Mouse (Mus musculus) MEL (cell line): ENCODE results near the gene Mri1. TPM values are rescaled to one million over a fixed set of nuclear protein-coding genes. Genes with fewer than 3 reads are reported as not detected.

ENCODE experiments used
- DNase-seq: peaks from one replicate; pipeline ENCODE4 v3.0.0; 2011; ENCODE audit warnings: low read depth, low spot score
- H3K27ac ChIP-seq: 2 replicates; pipeline ENCODE4 v1.5.1; 2012; ENCODE audit warnings: low read depth, mild to moderate bottlenecking, control low read depth, low read length, moderate library complexity; ENCODE audit not compliant: control insufficient read depth
- H3K27me3 ChIP-seq, 2 experiments: fragments of 150-350 bp in 1 of 2; sonication (generic) in 1 of 2; 2 replicates each; pipeline ENCODE4 v1.6.1; 2012; ENCODE audit warnings: low read length in 2 of 2, mild to moderate bottlenecking in 2 of 2, improper control_type of control experiment in 1 of 2, moderate library complexity in 1 of 2; ENCODE audit not compliant: insufficient read depth in 2 of 2, control insufficient read depth in 1 of 2
- H3K36me3 ChIP-seq, 2 experiments: 2 replicates each; pipeline ENCODE4 v1.6.1; 2012 to 2014; ENCODE audit warnings: low read length in 2 of 2, improper control_type of control experiment in 1 of 2, inconsistent platforms in 1 of 2, mild to moderate bottlenecking in 1 of 2; ENCODE audit not compliant: insufficient read depth in 2 of 2, control insufficient read depth in 1 of 2
- H3K4me1 ChIP-seq, 2 experiments: fragments of 150-350 bp in 1 of 2; sonication (generic) in 1 of 2; 2 replicates each; pipeline ENCODE4 v1.6.1; 2012; ENCODE audit warnings: low read length in 2 of 2, improper control_type of control experiment in 1 of 2, mild to moderate bottlenecking in 1 of 2; ENCODE audit not compliant: insufficient read depth in 2 of 2, control insufficient read depth in 1 of 2
- H3K4me3 ChIP-seq, 2 experiments: fragments of 150-350 bp in 1 of 2; sonication (generic) in 1 of 2; 2 replicates each; pipeline ENCODE4 v1.5.1; 2012; ENCODE audit warnings: low read depth in 2 of 2, low read length in 2 of 2, mild to moderate bottlenecking in 2 of 2, moderate library complexity in 2 of 2, control low read depth in 1 of 2, improper control_type of control experiment in 1 of 2; ENCODE audit not compliant: control insufficient read depth in 1 of 2, insufficient read depth in 1 of 2
- H3K79me2 ChIP-seq: 2 replicates; pipeline ENCODE4 v1.6.1; 2012; ENCODE audit warnings: mild to moderate bottlenecking, low read length, moderate library complexity; ENCODE audit not compliant: control insufficient read depth, poor library complexity, insufficient read depth
- H3K9ac ChIP-seq: 2 replicates; pipeline ENCODE4 v1.6.1; 2012; ENCODE audit warnings: low read depth, mild to moderate bottlenecking, control low read depth, low read length, moderate library complexity; ENCODE audit not compliant: control insufficient read depth, poor library complexity, severe bottlenecking
- H3K9me3 ChIP-seq: fragments of 150-350 bp; sonication (generic); replicated peaks from 2 replicates; pipeline ENCODE4 v1.6.1; 2012; ENCODE audit warnings: mild to moderate bottlenecking, low read length, improper control_type of control experiment, moderate library complexity; ENCODE audit not compliant: insufficient read depth
- BHLHE40 ChIP-seq: IDR thresholded peaks from 2 replicates; pipeline ENCODE4 v1.6.1; 2012; ENCODE audit warnings: low read depth, mild to moderate bottlenecking, inconsistent platforms, low read length, improper control_type of control experiment, borderline replicate concordance
- CHD2 ChIP-seq: IDR thresholded peaks from 2 replicates; pipeline ENCODE4 v1.6.1; 2011; ENCODE audit warnings: low read length, improper control_type of control experiment
- E2F4 ChIP-seq: IDR thresholded peaks from 2 replicates; pipeline ENCODE4 v1.6.1; 2011; ENCODE audit warnings: low read depth, low read length, improper control_type of control experiment, borderline replicate concordance
- ELF1 ChIP-seq: IDR thresholded peaks from 2 replicates; pipeline ENCODE4 v1.6.1; 2014; ENCODE audit warnings: low read depth, mild to moderate bottlenecking, inconsistent platforms, low read length, improper control_type of control experiment, moderate library complexity
- ETS1 ChIP-seq: IDR thresholded peaks from 2 replicates; pipeline ENCODE4 v1.6.1; 2012; ENCODE audit warnings: low read depth, mild to moderate bottlenecking, inconsistent platforms, low read length, improper control_type of control experiment, moderate library complexity
- HCFC1 ChIP-seq: IDR thresholded peaks from 2 replicates; pipeline ENCODE4 v1.6.1; 2012; ENCODE audit warnings: low read depth, mild to moderate bottlenecking, inconsistent platforms, low read length, improper control_type of control experiment, moderate library complexity
- KAT2A ChIP-seq: conservative IDR thresholded peaks from 2 replicates; pipeline ENCODE4 v1.6.1; 2012; ENCODE audit warnings: low read depth, low read length, improper control_type of control experiment, inconsistent platforms
- MAFK ChIP-seq: IDR thresholded peaks from 2 replicates; pipeline ENCODE4 v1.6.1; 2011; ENCODE audit warnings: low read depth, mild to moderate bottlenecking, low read length, improper control_type of control experiment, borderline replicate concordance
- MAX ChIP-seq: IDR thresholded peaks from 2 replicates; pipeline ENCODE4 v1.6.1; 2011; ENCODE audit warnings: low read length, improper control_type of control experiment
- MXI1 ChIP-seq: IDR thresholded peaks from 2 replicates; pipeline ENCODE4 v1.6.1; 2011; ENCODE audit warnings: mild to moderate bottlenecking, low read depth, low read length, improper control_type of control experiment
- MYB ChIP-seq: IDR thresholded peaks from 2 replicates; pipeline ENCODE4 v1.6.1; 2011; ENCODE audit warnings: mild to moderate bottlenecking, low read depth, low read length, improper control_type of control experiment
- MYC ChIP-seq: IDR thresholded peaks from 2 replicates; pipeline ENCODE4 v1.6.1; 2011; ENCODE audit warnings: low read depth, mild to moderate bottlenecking, low read length, improper control_type of control experiment, moderate library complexity
- NELFE ChIP-seq: IDR thresholded peaks from 2 replicates; pipeline ENCODE4 v1.6.1; 2011; ENCODE audit warnings: low read depth, low read length, improper control_type of control experiment
- NRF1 ChIP-seq: IDR thresholded peaks from 2 replicates; pipeline ENCODE4 v1.6.1; 2014; ENCODE audit warnings: low read depth, mild to moderate bottlenecking, inconsistent platforms, low read length, improper control_type of control experiment, moderate library complexity; ENCODE audit not compliant: poor library complexity, insufficient read depth, severe bottlenecking
- SMC3 ChIP-seq: IDR thresholded peaks from 2 replicates; pipeline ENCODE4 v1.6.1; 2011; ENCODE audit warnings: low read depth, low read length, improper control_type of control experiment
- TAL1 ChIP-seq: IDR thresholded peaks from 2 replicates; pipeline ENCODE4 v1.6.1; 2012; ENCODE audit warnings: mild to moderate bottlenecking, inconsistent platforms, low read length, moderate library complexity, mixed read lengths
- UBTF ChIP-seq: IDR thresholded peaks from 2 replicates; pipeline ENCODE4 v1.6.1; 2012; ENCODE audit warnings: low read depth, mild to moderate bottlenecking, inconsistent platforms, low read length, improper control_type of control experiment, moderate library complexity, borderline replicate concordance; ENCODE audit not compliant: insufficient read depth
- USF1 ChIP-seq: IDR thresholded peaks from 2 replicates; pipeline ENCODE4 v1.6.1; 2014; ENCODE audit warnings: low read depth, mild to moderate bottlenecking, inconsistent platforms, low read length, improper control_type of control experiment, moderate library complexity
- USF2 ChIP-seq, 2 experiments: IDR thresholded peaks; 2 replicates each; pipeline ENCODE4 v1.6.1; 2011 to 2012; ENCODE audit warnings: improper control_type of control experiment in 2 of 2, low read length in 2 of 2, borderline replicate concordance in 1 of 2, inconsistent platforms in 1 of 2, low read depth in 1 of 2, mild to moderate bottlenecking in 1 of 2; ENCODE audit not compliant: insufficient read depth in 1 of 2
- ZNF384 ChIP-seq: IDR thresholded peaks from 2 replicates; pipeline ENCODE4 v1.6.1; 2012; ENCODE audit warnings: low read depth, mild to moderate bottlenecking, inconsistent platforms, low read length, improper control_type of control experiment
- polyA plus RNA-seq, 2 experiments: library from polyadenylated mRNA; stranded (reverse) in 1 of 2; unstranded in 1 of 2; fragments of >175 nt in 1 of 2; fragments of >200 nt in 1 of 2; gene quantifications; 2 replicates each; pipeline versions ENCODE4 v1.2.1 to v1.2.4; 2012; ENCODE audit warnings: low replicate concordance in 2 of 2, low read depth in 1 of 2; ENCODE audit not compliant: insufficient read length in 2 of 2, insufficient read depth in 1 of 2, missing spikeins in 1 of 2
- total RNA-seq: library from RNA; depleted of rRNA; stranded (reverse); fragments of 300-350 nt; gene quantifications from 2 replicates; pipeline ENCODE4 v1.2.3, GENCODE M21; 2012

Gene Mri1
- total and polyA plus RNA-seq, 3 experiments, result 27.8 to 43.2 TPM; not detected in 1

- TF ChIP-seq MXI1 (peak; percentile 56), NRF1 (peak; percentile 88), USF2 (IDR thresholded peaks at IDR 0.05; ENCODE audit: borderline replicate concordance in 1 of 2, insufficient read depth in 1 of 2, low read depth in 1 of 2, low read length in 2 of 2) (no peak), MAFK (no peak), HCFC1 (peak; percentile 90), MYB (peak; percentile 65), ETS1 (0 out of 2 replicates have a peak, but pooled peaks have one; percentile 48), UBTF (no peak), BHLHE40 (no peak), SMC3 (no peak), TAL1 (no peak), CHD2 (peak; percentile 74), KAT2A (peak; percentile 72), MAX (peak; percentile 56; the same call in 1 of the 2 replicates), E2F4 (no peak), ZNF384 (no peak), USF1 (0 out of 2 replicates have a peak, but pooled peaks have one; percentile 18), MYC (no peak; the same call in 1 of the 2 replicates), ELF1 (peak; percentile 96)
These were observed 13.0 kb upstream of the Mri1 start, which contains the start of gene Ccdc130 (continued) for GRCm38 (mm10) chr8:84269950-84270773.

DNA sequence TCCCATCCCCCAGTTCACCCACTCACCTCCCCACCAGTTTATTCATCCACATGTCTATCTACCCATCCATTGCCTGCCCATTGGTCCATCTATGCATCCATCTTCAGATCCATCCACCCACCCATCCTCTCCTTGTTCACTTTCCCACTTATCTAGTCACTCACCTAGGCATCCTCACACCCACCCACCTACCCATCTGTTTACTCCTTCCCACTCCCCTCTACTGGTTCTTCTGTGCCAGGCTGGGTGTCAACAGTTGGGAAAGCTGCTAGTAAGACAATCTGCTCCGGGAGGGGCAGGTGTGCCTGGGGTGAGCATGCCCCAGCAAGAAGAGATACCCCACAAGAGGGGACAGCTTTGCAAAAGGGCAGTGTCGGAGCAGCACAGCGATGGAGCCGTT lies 4.0 kb upstream of the Mri1 start:
- no peak overlapping the region for H3K4me3 ChIP-seq
- no peaks in the 10 kb centered on the region for H3K9me3 ChIP-seq
- H3K4me1 ChIP-seq, result peaks cover 2 to 4% of the 10 kb centered on the region in 2 experiments; a peak in 1 of 4 replicates
- H3K79me2 ChIP-seq, result peaks cover 10% of the 10 kb centered on the region
- H3K27me3 ChIP-seq, result no peaks in the 10 kb centered on the region
- H3K27ac ChIP-seq, result no peak overlapping the region
- DNase-seq, result no peak
- TF ChIP-seq NELFE, result no peak
- TF ChIP-seq, all 39 proteins: peak for 0
- Histone ChIP-seq H3K36me3 (peaks cover 0 to 4% of the 10 kb centered on the region in 2 experiments; a peak in 1 of 4 replicates), H3K9ac (no peak overlapping the region)
